Mouse (Mus musculus) myocyte (in vitro differentiated cells): ENCODE results near the gene Epor. TPM values are rescaled to one million over a fixed set of nuclear protein-coding genes. Genes with fewer than 3 reads are reported as not detected.

Source experiments
- H3K27me3 ChIP-seq: one replicate; pipeline ENCODE4 v1.6.1; 2011; ENCODE audit not compliant: control insufficient read depth, insufficient read depth, insufficient read length
- H3K36me3 ChIP-seq: one replicate; pipeline ENCODE4 v1.6.1; 2011; ENCODE audit not compliant: control insufficient read depth, insufficient read depth
- H3K4me2 ChIP-seq: one replicate; pipeline ENCODE4 v1.6.1; 2011; ENCODE audit warnings: low read depth, control low read depth
- H3K4me3 ChIP-seq: one replicate; pipeline ENCODE4 v1.5.1; 2011; ENCODE audit warnings: mild to moderate bottlenecking, control low read depth, moderate library complexity
- H3K79me2 ChIP-seq: one replicate; pipeline ENCODE4 v1.6.1; 2011; ENCODE audit not compliant: control insufficient read depth, insufficient read depth
- H3ac ChIP-seq: one replicate; pipeline ENCODE4 v1.6.1; 2011; ENCODE audit not compliant: control insufficient read depth, insufficient read length
- CEBPB ChIP-seq: IDR thresholded peaks from 2 replicates; pipeline ENCODE4 v1.6.1; 2011; ENCODE audit warnings: mild to moderate bottlenecking, moderate library complexity; ENCODE audit not compliant: poor library complexity, insufficient read depth, severe bottlenecking
- E2F4 ChIP-seq: IDR thresholded peaks from one replicate; pipeline ENCODE4 v1.6.1; 2011; ENCODE audit warnings: mild to moderate bottlenecking, control low read depth, moderate library complexity; ENCODE audit not compliant: insufficient read depth
- MAX ChIP-seq: IDR thresholded peaks from one replicate; pipeline ENCODE4 v1.6.1; 2011; ENCODE audit warnings: low read depth, mild to moderate bottlenecking, control low read depth
- MYOD1 ChIP-seq, 3 experiments: IDR thresholded peaks; one replicate each; pipeline ENCODE4 v1.6.1; 2011; ENCODE audit warnings: control low read depth in 2 of 3, low read depth in 2 of 3, mild to moderate bottlenecking in 2 of 3, moderate library complexity in 1 of 3; ENCODE audit not compliant: insufficient read length in 2 of 3, control insufficient read depth in 1 of 3
- MYOG ChIP-seq, 3 experiments: IDR thresholded peaks; one replicate each; pipeline ENCODE4 v1.6.1; 2011; ENCODE audit warnings: control low read depth in 2 of 3, low read depth in 2 of 3, mild to moderate bottlenecking in 2 of 3; ENCODE audit not compliant: insufficient read length in 2 of 3, control insufficient read depth in 1 of 3, insufficient read depth in 1 of 3
- POLR2A ChIP-seq: IDR thresholded peaks from one replicate; pipeline ENCODE4 v1.6.1; 2011; ENCODE audit warnings: low read depth, mild to moderate bottlenecking, control low read depth, moderate library complexity; ENCODE audit not compliant: insufficient read length
- POLR2AphosphoS2 ChIP-seq: IDR thresholded peaks from one replicate; pipeline ENCODE4 v1.6.1; 2011; ENCODE audit warnings: low read depth, control low read depth; ENCODE audit not compliant: insufficient read length
- REST ChIP-seq: IDR thresholded peaks from one replicate; pipeline ENCODE4 v1.6.1; 2011; ENCODE audit warnings: mild to moderate bottlenecking, control low read depth, moderate library complexity; ENCODE audit not compliant: insufficient read depth, insufficient read length
- SRF ChIP-seq: IDR thresholded peaks from one replicate; pipeline ENCODE4 v1.6.1; 2011; ENCODE audit warnings: low read depth; ENCODE audit not compliant: control insufficient read depth, insufficient read length
- TCF12 ChIP-seq: IDR thresholded peaks from one replicate; pipeline ENCODE4 v1.6.1; 2011; ENCODE audit warnings: mild to moderate bottlenecking, control low read depth; ENCODE audit not compliant: poor library complexity, insufficient read depth, severe bottlenecking
- TCF3 ChIP-seq: IDR thresholded peaks from one replicate; pipeline ENCODE4 v1.6.1; 2011; ENCODE audit warnings: low read depth, control low read depth; ENCODE audit not compliant: insufficient read length
- USF1 ChIP-seq: IDR thresholded peaks from one replicate; pipeline ENCODE4 v1.6.1; 2011; ENCODE audit warnings: low read depth, mild to moderate bottlenecking, control low read depth, moderate library complexity
- polyA plus RNA-seq: library from polyadenylated mRNA; unstranded; fragments of >200 nt; fragmentation: generic; extraction: Trizol; gene quantifications from one replicate; pipeline ENCODE4 v1.2.1, GENCODE M21; 2012; ENCODE audit warnings: missing spikeins

Epor gene
- polyA plus RNA-seq, 1 experiment = 3.2 TPM

- no peak overlapping the region for H3K4me3 ChIP-seq
- H3K79me2 ChIP-seq = peaks cover 2% of the 10 kb centered on the region
- no peak overlapping the region for H3ac ChIP-seq
- H3K4me2 ChIP-seq = peak overlapping the region; percentile 30
- H3K36me3 ChIP-seq = no peaks in the 10 kb centered on the region
- no peaks in the 10 kb centered on the region for H3K27me3 ChIP-seq
- TF ChIP-seq TCF3 (peak; percentile 8), POLR2AphosphoS2 (no peak), MYOG (IDR thresholded peaks at IDR 0.05; ENCODE audit: control insufficient read depth in 1 of 3, insufficient read depth in 1 of 3, insufficient read length in 2 of 3, low read depth in 2 of 3) (peak in 2 of 3 experiments; percentile 92 to 94), MYOD1 (IDR thresholded peaks at IDR 0.05; ENCODE audit: control insufficient read depth in 1 of 3, insufficient read length in 2 of 3, low read depth in 2 of 3) (peak in 2 of 3 experiments; percentile 76 to 92)
Measured at GRCm38 (mm10) chr9:21932445-21933137, 30.7 kb downstream of the Epor start.

DNA sequence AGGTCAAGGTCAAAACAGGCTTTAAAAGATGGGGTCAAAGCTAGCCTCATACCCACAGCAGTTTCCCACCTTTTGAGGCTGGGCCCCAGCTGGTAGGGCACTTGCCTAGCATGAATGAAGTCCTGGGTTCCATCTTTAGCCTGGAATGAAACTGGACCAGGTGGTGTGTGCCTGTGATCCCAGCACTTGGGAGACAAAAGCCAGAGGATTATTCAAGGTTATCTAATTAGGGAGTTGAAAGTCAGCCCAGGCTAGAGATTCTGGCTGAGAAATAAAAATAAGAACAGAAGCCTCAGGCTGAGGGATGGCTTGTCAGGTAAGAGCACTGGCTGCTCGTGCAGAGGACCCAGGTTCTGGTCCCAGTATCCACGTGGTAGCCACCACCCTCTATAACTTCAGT lies 31.3 kb downstream of the Epor start:
- H3K4me2 ChIP-seq = no peak overlapping the region
- no peaks in the 10 kb centered on the region for H3K36me3 ChIP-seq
- H3K4me3 ChIP-seq = no peak overlapping the region
- TF ChIP-seq CEBPB = no peak
- no peak for TF ChIP-seq POLR2A
- TF ChIP-seq MYOG (IDR thresholded peaks at IDR 0.05; ENCODE audit: control insufficient read depth in 1 of 3, insufficient read depth in 1 of 3, insufficient read length in 2 of 3, low read depth in 2 of 3) = no peak
- TF ChIP-seq REST = no peak
- TF ChIP-seq POLR2AphosphoS2 = no peak
- TF ChIP-seq USF1 = no peak
- TF ChIP-seq SRF = no peak
- no peak for TF ChIP-seq MYOD1 (IDR thresholded peaks at IDR 0.05; ENCODE audit: control insufficient read depth in 1 of 3, insufficient read length in 2 of 3, low read depth in 2 of 3)
- TF ChIP-seq MAX = no peak
- no peaks in the 10 kb centered on the region for H3K79me2 ChIP-seq
- H3ac ChIP-seq = no peak overlapping the region
- no peaks in the 10 kb centered on the region for H3K27me3 ChIP-seq

DNA sequence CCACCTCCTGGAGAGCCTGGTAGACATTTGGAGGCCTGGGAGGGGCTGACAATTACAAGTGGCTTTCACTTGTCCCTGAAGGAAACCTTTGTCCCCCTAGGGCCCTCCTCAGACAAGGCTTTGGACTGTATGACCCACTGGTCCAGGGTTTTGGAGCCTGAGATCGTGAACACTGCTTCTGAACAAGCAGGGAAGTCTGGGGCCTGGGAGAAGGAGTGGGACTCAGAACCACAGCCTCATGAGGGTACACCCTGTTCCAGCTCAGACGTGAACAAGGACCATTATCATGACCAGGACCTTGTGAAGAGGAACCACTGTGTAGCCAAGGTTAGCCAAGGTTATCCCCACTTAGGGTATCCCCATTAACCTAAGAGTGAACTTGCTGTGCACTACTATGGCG lies 34.1 kb downstream of the Epor start:
- Histone ChIP-seq H3K36me3 (no peaks in the 10 kb centered on the region), H3K27me3 (no peaks in the 10 kb centered on the region), H3K79me2 (no peaks in the 10 kb centered on the region), H3K4me3 (no peak overlapping the region), H3K4me2 (no peak overlapping the region), H3ac (no peak overlapping the region)
- TF ChIP-seq E2F4 (no peak), TCF12 (no peak), MYOG (IDR thresholded peaks at IDR 0.05; ENCODE audit: control insufficient read depth in 1 of 3, insufficient read depth in 1 of 3, insufficient read length in 2 of 3, low read depth in 2 of 3) (no peak), MAX (no peak), REST (no peak), MYOD1 (IDR thresholded peaks at IDR 0.05; ENCODE audit: control insufficient read depth in 1 of 3, insufficient read length in 2 of 3, low read depth in 2 of 3) (no peak), POLR2AphosphoS2 (no peak), CEBPB (no peak), USF1 (no peak), TCF3 (no peak), SRF (no peak), POLR2A (no peak)

GRCm38 (mm10) chr9:21927208-21927753 lies 36.0 kb downstream of the Epor start, which contains the start of the genes Ccdc159 and Tmem205:
Gene Ccdc159 (plus strand): TSS chr9:21927471.
Gene Tmem205 (minus strand): TSS chr9:21927556.
- Histone ChIP-seq H3K36me3 (no peaks in the 10 kb centered on the region), H3K27me3 (no peaks in the 10 kb centered on the region), H3K4me3 (peak within 1 kb of the TSS; percentile 30), H3ac (no peak within 1 kb of the TSS), H3K79me2 (no peaks in the 10 kb centered on the region), H3K4me2 (peak within 1 kb of the TSS; percentile 90)
- TF ChIP-seq POLR2A (peak; percentile 81), POLR2AphosphoS2 (peak; percentile 89), TCF3 (no peak)

GRCm38 (mm10) chr9:21926784-21927183 lies 36.5 kb downstream of the Epor start:
- H3ac ChIP-seq = no peak overlapping the region
- no peak for TF ChIP-seq USF1
- TF ChIP-seq SRF = no peak
- no peak for TF ChIP-seq E2F4
- no peak for TF ChIP-seq TCF12
- TF ChIP-seq POLR2A = no peak
- no peak for TF ChIP-seq CEBPB
- TF ChIP-seq POLR2AphosphoS2 = no peak
- no peak for TF ChIP-seq REST
- TF ChIP-seq MYOG (IDR thresholded peaks at IDR 0.05; ENCODE audit: control insufficient read depth in 1 of 3, insufficient read depth in 1 of 3, insufficient read length in 2 of 3, low read depth in 2 of 3) = no peak
- TF ChIP-seq MYOD1 (IDR thresholded peaks at IDR 0.05; ENCODE audit: control insufficient read depth in 1 of 3, insufficient read length in 2 of 3, low read depth in 2 of 3) = no peak
- TF ChIP-seq MAX = no peak
- TF ChIP-seq TCF3 = no peak
- peak overlapping the region; percentile 90 for H3K4me2 ChIP-seq
- H3K4me3 ChIP-seq = peak overlapping the region; percentile 30
- H3K27me3 ChIP-seq = no peaks in the 10 kb centered on the region
- no peaks in the 10 kb centered on the region for H3K79me2 ChIP-seq
- H3K36me3 ChIP-seq = no peaks in the 10 kb centered on the region
